Mouse (Mus musculus) embryonic facial prominence, embryonic 13.5 days (tissue): ENCODE data around the gene Moap1. TPM values are rescaled to one million over a fixed set of nuclear protein-coding genes. Genes with fewer than 3 reads are reported as not detected.

Experiments used
- ATAC-seq: fragments of 200-750 bp; cut with Nextera tagmentation; 2 replicates; pipeline ENCODE4 v1.8.0; 2017; ENCODE audit warnings: low read depth; ENCODE audit not compliant: insufficient number of reproducible peaks, insufficient read depth, low FRiP score, low TSS enrichment
- H3K27ac ChIP-seq: fragments of 300-500 bp; sonication (generic); 2 replicates; pipeline ENCODE4 v1.5.1; 2015; ENCODE audit warnings: moderate library complexity, mild to moderate bottlenecking, inconsistent platforms
- H3K27me3 ChIP-seq: fragments of 300-500 bp; sonication (generic); 2 replicates; pipeline ENCODE4 v1.6.1; 2015; ENCODE audit warnings: mild to moderate bottlenecking, inconsistent platforms
- H3K36me3 ChIP-seq: fragments of 300-500 bp; sonication (generic); 2 replicates; pipeline ENCODE4 v1.6.1; 2015; ENCODE audit warnings: mild to moderate bottlenecking, inconsistent platforms
- H3K4me1 ChIP-seq: fragments of 300-500 bp; sonication (generic); 2 replicates; pipeline ENCODE4 v1.6.1; 2015; ENCODE audit warnings: inconsistent platforms
- H3K4me2 ChIP-seq: fragments of 300-500 bp; sonication (generic); 2 replicates; pipeline ENCODE4 v1.6.1; 2015; ENCODE audit warnings: moderate library complexity, mild to moderate bottlenecking, inconsistent platforms
- H3K4me3 ChIP-seq: fragments of 300-500 bp; sonication (generic); 2 replicates; pipeline ENCODE4 v1.5.1; 2015; ENCODE audit warnings: mild to moderate bottlenecking, inconsistent platforms
- H3K9ac ChIP-seq: fragments of 300-500 bp; sonication (generic); 2 replicates; pipeline ENCODE4 v1.6.1; 2015; ENCODE audit warnings: mild to moderate bottlenecking, inconsistent platforms
- H3K9me3 ChIP-seq: fragments of 300-500 bp; sonication (generic); 2 replicates; pipeline ENCODE4 v1.6.1; 2016; ENCODE audit warnings: inconsistent platforms
- WGBS: fragments of 180-500 bp; shearing (Covaris S2); methylation state at CpG from one replicate; pipeline ENCODE4 v1.1.7; 2015; ENCODE audit warnings: mixed read lengths; 5-methylcytosine and 5-hydroxymethylcytosine counted together
- polyA plus RNA-seq: library from polyadenylated mRNA; unstranded; fragments of >200 nt; fragmentation: Nextera tagmentation; extraction: Ambion mirVana; gene quantifications from 2 replicates; pipeline ENCODE4 v1.2.1, GENCODE M21; 2015

The Moap1 gene
- polyA plus RNA-seq, 1 experiment from 2014 or later = 25.5 TPM

GRCm38 (mm10) chr12:102703441-102703840 is 40.0 kb downstream of the Moap1 start:
- H3K4me3 ChIP-seq = peak overlapping the region; percentile 74
- ATAC-seq = no peak
- H3K9me3 ChIP-seq = no peaks in the 10 kb centered on the region
- H3K4me1 ChIP-seq = peaks cover 53% of the 10 kb centered on the region
- 38% methylated on average over 6 of the region's 6 CpGs for WGBS
- peak overlapping the region; percentile 72 for H3K4me2 ChIP-seq
- 0 out of 2 replicates have a peak, but pooled peaks cover 2% of the 10 kb centered on the region for H3K27me3 ChIP-seq
- peak overlapping the region; percentile 79 for H3K9ac ChIP-seq
- H3K27ac ChIP-seq = peak overlapping the region; percentile 62; the same call in 1 of the 2 replicates
- no peaks in the 10 kb centered on the region for H3K36me3 ChIP-seq

DNA sequence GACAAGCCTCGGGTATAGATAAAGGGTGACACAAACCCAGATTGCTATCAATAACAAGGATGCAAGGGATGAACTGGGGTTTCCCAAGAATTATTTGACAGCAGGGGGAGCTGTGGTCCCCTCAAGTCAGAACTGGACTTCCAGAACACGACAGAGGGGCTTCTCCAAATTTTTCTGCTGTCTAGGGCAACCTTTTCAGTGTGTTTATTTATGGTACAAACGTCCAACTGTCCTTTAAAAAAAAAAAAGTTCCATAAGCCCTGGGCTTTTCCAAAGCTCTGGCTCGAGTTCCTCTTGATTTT is 40.4 kb downstream of the Moap1 start:
- Histone ChIP-seq H3K27me3 (0 out of 2 replicates have a peak, but pooled peaks cover 2% of the 10 kb centered on the region), H3K27ac (peak overlapping the region; percentile 79; the same call in 1 of the 2 replicates), H3K4me1 (peaks cover 57% of the 10 kb centered on the region), H3K4me2 (peak overlapping the region; percentile 72), H3K9ac (peak overlapping the region; percentile 79), H3K4me3 (peak overlapping the region; percentile 74), H3K36me3 (no peaks in the 10 kb centered on the region), H3K9me3 (no peaks in the 10 kb centered on the region)
- 4% methylated on average over 4 of the region's 4 CpGs for WGBS
- no peak for ATAC-seq

DNA sequence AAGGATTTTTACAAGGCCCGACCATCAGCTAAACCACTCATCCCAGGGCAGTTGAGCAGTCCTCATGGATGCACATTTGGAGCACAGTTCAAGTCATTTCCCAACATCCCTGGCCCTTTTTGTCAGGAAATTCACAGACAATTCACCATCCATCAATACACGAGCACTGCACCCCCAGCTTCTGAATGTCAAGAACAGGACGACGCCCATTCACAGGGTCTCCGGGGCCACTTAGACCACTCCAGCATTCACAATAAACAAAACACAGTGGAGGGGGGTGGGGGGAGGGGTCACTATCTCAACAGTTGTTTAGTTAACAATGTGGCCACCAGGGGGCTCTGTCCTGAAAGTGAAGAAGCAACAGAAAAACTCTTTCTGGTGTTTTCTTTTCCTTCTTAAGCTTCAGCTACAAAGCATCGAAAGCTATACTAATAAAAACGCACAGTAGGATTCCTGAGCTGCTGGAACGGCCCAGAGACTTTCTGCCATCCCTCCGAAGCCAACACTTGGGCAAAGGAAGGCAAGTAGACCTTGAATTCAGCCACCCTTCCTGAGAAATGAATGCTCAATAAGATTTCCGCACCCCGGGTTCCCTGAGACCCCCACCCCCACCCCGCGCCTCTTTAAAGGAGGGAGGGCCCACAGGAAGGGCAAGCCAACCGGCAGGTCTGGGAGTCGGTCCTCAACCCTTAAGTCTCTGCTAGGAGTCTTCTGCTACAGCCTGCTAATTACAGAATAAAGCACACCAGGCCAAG is 40.9 kb downstream of the Moap1 start:
- peaks cover 63% of the 10 kb centered on the region for H3K4me1 ChIP-seq
- peak overlapping the region; percentile 74 for H3K4me3 ChIP-seq
- no peak for ATAC-seq
- peak overlapping the region; percentile 72 for H3K4me2 ChIP-seq
- peak overlapping the region; percentile 79; the same call in 1 of the 2 replicates for H3K27ac ChIP-seq
- H3K27me3 ChIP-seq = 0 out of 2 replicates have a peak, but pooled peaks cover 2% of the 10 kb centered on the region
- no peaks in the 10 kb centered on the region for H3K9me3 ChIP-seq
- H3K9ac ChIP-seq = peak overlapping the region; percentile 79
- WGBS = 5% methylated on average over 15 of the region's 15 CpGs
- H3K36me3 ChIP-seq = no peaks in the 10 kb centered on the region

DNA sequence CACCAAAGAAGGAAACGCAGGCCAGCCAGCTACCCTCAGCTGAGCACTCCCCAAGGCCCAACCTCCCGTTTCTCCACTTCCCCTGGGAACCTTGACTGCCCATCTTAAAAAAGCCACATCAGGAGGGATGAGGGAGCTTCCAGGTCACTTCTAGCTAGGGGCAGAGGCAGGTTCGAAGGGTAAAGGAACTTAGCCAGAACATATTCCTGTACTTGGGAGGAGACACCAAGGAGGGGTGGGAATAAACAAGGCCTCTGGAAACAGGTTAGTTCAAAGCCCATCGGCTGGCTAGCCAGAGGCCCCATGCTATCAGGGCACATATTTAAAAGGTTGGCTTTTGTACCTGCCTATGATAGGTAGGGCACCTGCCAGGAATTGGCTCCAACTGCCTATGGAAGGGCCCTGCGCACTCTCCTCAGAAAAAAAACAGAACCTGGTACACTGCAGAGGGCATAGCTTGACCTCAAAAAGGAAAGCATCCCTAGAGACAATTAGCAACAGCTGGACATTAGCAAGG is 41.7 kb downstream of the Moap1 start:
- Histone ChIP-seq H3K27me3 (0 out of 2 replicates have a peak, but pooled peaks cover 2% of the 10 kb centered on the region), H3K4me3 (no peak overlapping the region), H3K9ac (no peak overlapping the region), H3K36me3 (no peaks in the 10 kb centered on the region), H3K4me1 (peaks cover 70% of the 10 kb centered on the region), H3K9me3 (no peaks in the 10 kb centered on the region), H3K4me2 (0 out of 2 replicates have a peak overlapping the region, but pooled peaks have one; percentile 72), H3K27ac (no peak overlapping the region)
- 83% methylated on average over 5 of the region's 5 CpGs for WGBS
- no peak for ATAC-seq

- Histone ChIP-seq H3K27ac (0 out of 2 replicates have a peak overlapping the region, but pooled peaks have one; percentile 7), H3K27me3 (no peaks in the 10 kb centered on the region), H3K9me3 (no peaks in the 10 kb centered on the region), H3K9ac (no peak overlapping the region), H3K4me1 (peaks cover 75% of the 10 kb centered on the region), H3K4me2 (no peak overlapping the region), H3K36me3 (no peaks in the 10 kb centered on the region), H3K4me3 (no peak overlapping the region)
- no peak for ATAC-seq
- 45% methylated on average over 12 of the region's 12 CpGs for WGBS
Measured at GRCm38 (mm10) chr12:102700453-102700852, 43.0 kb downstream of the Moap1 start.

GRCm38 (mm10) chr12:102699156-102699555 is 44.3 kb downstream of the Moap1 start:
- H3K27ac ChIP-seq = no peak overlapping the region
- H3K4me2 ChIP-seq = no peak overlapping the region
- no peak overlapping the region for H3K4me3 ChIP-seq
- peaks cover 76% of the 10 kb centered on the region for H3K4me1 ChIP-seq
- no peak overlapping the region for H3K9ac ChIP-seq
- ATAC-seq = no peak
- H3K9me3 ChIP-seq = no peaks in the 10 kb centered on the region
- H3K27me3 ChIP-seq = no peaks in the 10 kb centered on the region
- 31% methylated on average over 1 of the region's 1 CpGs for WGBS
- H3K36me3 ChIP-seq = no peaks in the 10 kb centered on the region

- Histone ChIP-seq H3K9me3 (no peaks in the 10 kb centered on the region), H3K27ac (peak overlapping the region; percentile 60), H3K27me3 (no peaks in the 10 kb centered on the region), H3K4me1 (peaks cover 66% of the 10 kb centered on the region), H3K9ac (0 out of 2 replicates have a peak overlapping the region, but pooled peaks have one; percentile 47), H3K36me3 (no peaks in the 10 kb centered on the region), H3K4me2 (no peak overlapping the region; the same call in 1 of the 2 replicates), H3K4me3 (no peak overlapping the region)
- no peak for ATAC-seq
- 33% methylated on average over 1 of the region's 1 CpGs for WGBS
Measured at GRCm38 (mm10) chr12:102698089-102698684, 45.3 kb downstream of the Moap1 start.

- WGBS = 78% methylated on average over 7 of the region's 7 CpGs
- peaks cover 58% of the 10 kb centered on the region for H3K4me1 ChIP-seq
- ATAC-seq = no peak
- H3K4me2 ChIP-seq = no peak overlapping the region
- no peak overlapping the region for H3K9ac ChIP-seq
- H3K9me3 ChIP-seq = no peaks in the 10 kb centered on the region
- H3K27me3 ChIP-seq = no peaks in the 10 kb centered on the region
- no peak overlapping the region for H3K27ac ChIP-seq
- H3K36me3 ChIP-seq = no peaks in the 10 kb centered on the region
- H3K4me3 ChIP-seq = no peak overlapping the region
Measured at GRCm38 (mm10) chr12:102697381-102697780, 46.1 kb downstream of the Moap1 start.

DNA sequence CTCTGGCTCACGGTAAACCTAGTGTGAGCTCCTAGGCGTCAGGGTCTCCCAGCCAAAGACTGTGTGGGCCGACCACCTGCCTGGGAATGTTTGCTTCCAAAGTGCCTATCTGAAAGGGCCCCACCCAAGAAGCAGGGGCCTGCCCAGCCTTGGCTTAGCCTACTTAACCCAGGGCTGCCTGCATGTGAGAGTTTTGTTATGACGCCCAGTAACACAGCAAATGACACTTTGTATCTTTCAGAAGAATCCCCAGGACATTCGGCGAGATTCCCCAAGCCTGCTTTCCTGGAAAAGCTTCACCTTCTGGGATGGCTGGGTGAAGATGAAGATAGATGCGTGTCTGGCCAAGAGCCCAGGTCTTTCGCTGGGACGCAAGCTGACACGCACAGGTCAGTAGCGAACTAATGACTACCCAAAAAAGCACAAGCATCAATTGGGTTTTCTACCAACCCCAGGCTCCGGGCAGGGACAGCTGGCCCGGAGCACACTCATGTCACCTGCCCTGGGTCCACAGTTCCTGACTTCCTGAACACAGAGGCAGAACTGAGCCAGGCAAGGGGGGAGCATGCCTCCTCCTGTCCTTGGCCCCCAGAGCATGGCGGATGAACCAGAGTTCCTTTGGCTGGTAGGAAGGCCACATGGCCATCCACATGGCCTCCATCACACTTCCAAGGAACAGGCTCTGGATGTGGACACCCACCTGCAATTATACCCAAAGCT is 46.7 kb downstream of the Moap1 start:
- Histone ChIP-seq H3K4me2 (no peak overlapping the region), H3K9ac (0 out of 2 replicates have a peak overlapping the region, but pooled peaks have one; percentile 36), H3K27ac (no peak overlapping the region), H3K36me3 (no peaks in the 10 kb centered on the region), H3K9me3 (no peaks in the 10 kb centered on the region), H3K4me1 (peaks cover 53% of the 10 kb centered on the region), H3K27me3 (no peaks in the 10 kb centered on the region), H3K4me3 (no peak overlapping the region)
- ATAC-seq = no peak
- WGBS = 88% methylated on average over 14 of the region's 14 CpGs

GRCm38 (mm10) chr12:102695369-102696239 is 47.9 kb downstream of the Moap1 start:
- Histone ChIP-seq H3K4me3 (no peak overlapping the region), H3K9ac (peak overlapping the region; percentile 36; the same call in 1 of the 2 replicates), H3K27ac (no peak overlapping the region), H3K27me3 (no peaks in the 10 kb centered on the region), H3K4me2 (no peak overlapping the region), H3K36me3 (no peaks in the 10 kb centered on the region), H3K4me1 (peaks cover 57% of the 10 kb centered on the region), H3K9me3 (no peaks in the 10 kb centered on the region)
- 60% methylated on average over 18 of the region's 18 CpGs for WGBS
- ATAC-seq = no peak
